In the genomic region with DNA sequence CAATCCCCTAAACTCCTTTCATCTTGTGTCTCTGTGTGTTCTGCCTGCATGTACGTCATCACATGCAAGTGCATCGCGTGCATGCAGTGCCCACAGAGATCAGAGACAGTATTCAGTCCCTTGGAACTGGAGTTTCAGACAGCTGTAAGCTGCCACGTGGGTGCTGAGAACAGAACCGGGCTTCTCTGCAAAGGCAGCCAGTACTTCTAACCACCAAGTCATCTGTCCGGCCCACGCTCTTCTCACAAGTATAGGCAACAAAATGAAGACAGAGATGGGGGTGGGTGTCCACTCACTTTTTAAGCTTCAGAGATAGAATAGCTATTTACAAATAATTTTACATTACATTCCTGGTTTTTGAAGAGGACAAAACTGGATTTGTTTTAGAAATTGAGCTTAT, we compare ENCODE assay signal across 22 mouse cellular contexts. TPM values are rescaled to one million over a fixed set of nuclear protein-coding genes. Genes with fewer than 3 reads are reported as not detected.
A peak's percentile ranks its signal among the peaks of the same experiment; 100 is the strongest.
DNase-seq lines count a peak whose midpoint lies in the region; TF ChIP-seq lines count a peak whose summit lies in the region.
"Had no signal": no experiment of that assay in that cellular context is flagged by ENCODE, and none has a peak within 500 bp of the region (broad histone marks: within the 10 kb centered on the region; RNA-seq: fewer than 3 reads in every experiment).

No protein-coding gene starts in this region.

- H3K4me3 ChIP-seq in left cerebral cortex, adult 2 months, result no peak overlapping the region
- H3K4me3 ChIP-seq: embryonic facial prominence, embryonic 12.5 days; erythroblast, embryonic 14.5 days; gastrocnemius, adult 2 months; hindbrain, embryonic 13.5 days; limb, embryonic 12.5 days; liver, embryonic 12.5 days had no signal

- H3K27ac ChIP-seq in left cerebral cortex, adult 2 months, result no peak overlapping the region
- H3K27ac ChIP-seq: embryonic facial prominence, embryonic 12.5 days; gastrocnemius, adult 2 months; hindbrain, embryonic 13.5 days; limb, embryonic 12.5 days; liver, embryonic 12.5 days had no signal

- intact Hi-C loops in left cerebral cortex, postnatal 4 days (cut with DNase I), result no loop called here
- intact Hi-C loops in left cerebral cortex, adult 2 months (cut with DNase I), result no loop called here

- no peak for TF ChIP-seq CTCF in left cerebral cortex, adult 2 months (IDR thresholded peaks at IDR 0.05)

- peak; percentile 30 for DNase-seq in left cerebral cortex, adult 11 months (ENCODE audit: low spot score)
- no peak for DNase-seq in left cerebral cortex, postnatal 4 days
- DNase-seq in frontal cortex, postnatal 36 days (ENCODE audit: low spot score in 2 of 2), result peak; percentile 42 to 71
- peak; percentile 17 to 44 for DNase-seq in left cerebral cortex, adult 2 months (ENCODE audit: extremely low spot score in 1 of 2, low spot score in 2 of 2)
- peak; percentile 40 to 77 for DNase-seq in right cerebral cortex, postnatal 36 days (ENCODE audit: low spot score in 2 of 2)
- no peak for DNase-seq in cerebellum, adult 11-12 months
- DNase-seq in spleen, postnatal 36 days (ENCODE audit: low spot score in 2 of 2), result no peak
- DNase-seq: adrenal gland, adult 2 months; cerebellum, postnatal 10 days; gastrocnemius, adult 2 months; heart, postnatal 10 days; kidney, postnatal 25 days; lung, adult 2 months; lung, postnatal 36 days; spleen, adult 18-20 months; thymus, adult 18-20 months; thymus, postnatal 4 days had no signal

RNA-seq across cellular contexts. Expression of a gene that starts 50.2 kb away (rescaled TPM):
- total RNA-seq in left cerebral cortex, postnatal 4 days (2021), result 10 to 100 TPM; 67.1 to 75.6 TPM
- 100 to 1,000 TPM; 119 to 123 TPM for total RNA-seq in left cerebral cortex, adult 2 months (2021)

Comparison
In these comparisons a context has a peak if more than half of its experiments do, and no peak if none do; other contexts are left out.
1. DNase-seq: peak in left cerebral cortex, adult 11 months (single experiment), frontal cortex, postnatal 36 days (2 of 2), left cerebral cortex, adult 2 months (2 of 2) and right cerebral cortex, postnatal 36 days (2 of 2); none in left cerebral cortex, postnatal 4 days (single experiment), cerebellum, adult 11-12 months (single experiment) and spleen, postnatal 36 days (0 of 2).